Mouse (Mus musculus) brain, embryonic 14.5 days (tissue): ENCODE results near the gene Tcp11l2. TPM values are rescaled to one million over a fixed set of nuclear protein-coding genes. Genes with fewer than 3 reads are reported as not detected.

Experiments
- DNase-seq: peaks from one replicate; pipeline ENCODE4 v3.0.0-alpha.2; 2011; ENCODE audit warnings: low read depth
- CTCF ChIP-seq: fragments of 200-500 bp; IDR thresholded peaks from 2 replicates; pipeline ENCODE4 v1.5.1; 2012; ENCODE audit warnings: inconsistent platforms, mild to moderate bottlenecking, moderate library complexity, borderline replicate concordance; ENCODE audit not compliant: insufficient read depth, insufficient read length; ENCODE audit errors: extremely low read depth
- POLR2A ChIP-seq: fragments of 200-500 bp; IDR thresholded peaks from 2 replicates; pipeline ENCODE4 v1.6.1; 2012; ENCODE audit warnings: mild to moderate bottlenecking, inconsistent platforms, borderline replicate concordance; ENCODE audit not compliant: poor library complexity, insufficient read depth, insufficient read length, severe bottlenecking; ENCODE audit errors: extremely low read depth
- polyA plus RNA-seq: library from polyadenylated mRNA; depleted of rRNA; stranded (reverse); fragments of >200 nt; gene quantifications from 2 replicates; pipeline ENCODE4 v1.2.3, GENCODE M21; 2012; rRNA removed

Gene Tcp11l2
- polyA plus RNA-seq, result 15.6 and 18.8 TPM in 2 replicates

DNA sequence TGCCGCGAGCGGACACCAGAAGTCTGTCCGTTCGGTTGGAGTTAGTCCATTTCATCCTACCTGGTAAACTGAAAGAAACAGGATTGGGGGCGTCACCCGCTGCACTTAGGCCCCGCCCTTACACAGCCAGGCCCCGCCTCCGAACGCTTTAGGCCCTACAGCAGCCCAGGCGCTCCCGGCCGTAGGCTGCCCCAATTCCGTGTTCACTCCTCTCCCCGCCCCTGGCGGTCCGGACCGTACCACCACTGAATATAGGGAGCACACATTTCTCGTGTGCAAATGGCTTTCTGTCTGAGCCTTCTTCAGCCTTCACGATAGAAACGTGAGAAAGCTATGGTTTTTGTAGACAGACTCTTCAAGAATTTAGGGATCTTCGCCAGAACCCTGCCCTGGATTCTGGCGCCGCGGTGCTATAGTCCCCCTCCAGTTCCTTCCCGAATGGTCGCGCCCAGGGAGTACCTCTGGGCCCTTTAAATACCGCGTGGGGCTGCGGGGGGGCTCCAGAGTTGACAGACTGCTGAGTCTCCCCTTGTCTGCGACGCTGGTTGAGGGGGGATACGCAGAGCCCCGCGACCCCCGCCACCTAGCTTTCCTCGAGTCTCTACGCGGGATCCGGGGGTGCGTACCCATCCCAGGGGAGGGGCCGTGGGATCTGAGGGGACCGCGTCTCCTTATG, at the start of gene Tcp11l2:
Gene Tcp11l2, plus strand, starts transcription at position 232 of the 676 bp plus-strand sequence.
- peak; percentile 97 for DNase-seq
- no peak for TF ChIP-seq POLR2A
- TF ChIP-seq CTCF, result no peak

DNA sequence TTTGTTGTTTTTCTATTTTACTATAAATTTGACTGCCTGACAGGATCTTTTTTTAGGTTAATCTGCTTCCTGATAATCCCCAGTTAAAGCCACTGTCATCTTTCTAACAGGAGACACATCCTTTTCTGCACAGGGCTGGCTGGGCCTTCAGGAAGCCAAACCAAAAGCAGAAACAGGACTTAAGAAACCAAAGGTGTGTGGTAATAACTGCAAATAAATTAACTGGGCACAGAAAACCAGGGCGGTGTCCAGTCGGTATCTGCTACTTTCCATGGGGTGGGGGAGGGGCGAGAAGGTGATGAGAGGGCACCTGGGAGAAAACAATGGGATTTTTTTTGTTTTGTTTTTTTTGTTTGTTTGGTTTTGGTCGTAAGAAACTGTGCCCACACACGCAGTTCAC, 49.4 kb upstream of the Tcp11l2 start:
- DNase-seq, result no peak
- no peak for TF ChIP-seq CTCF
- no peak for TF ChIP-seq POLR2A

DNA sequence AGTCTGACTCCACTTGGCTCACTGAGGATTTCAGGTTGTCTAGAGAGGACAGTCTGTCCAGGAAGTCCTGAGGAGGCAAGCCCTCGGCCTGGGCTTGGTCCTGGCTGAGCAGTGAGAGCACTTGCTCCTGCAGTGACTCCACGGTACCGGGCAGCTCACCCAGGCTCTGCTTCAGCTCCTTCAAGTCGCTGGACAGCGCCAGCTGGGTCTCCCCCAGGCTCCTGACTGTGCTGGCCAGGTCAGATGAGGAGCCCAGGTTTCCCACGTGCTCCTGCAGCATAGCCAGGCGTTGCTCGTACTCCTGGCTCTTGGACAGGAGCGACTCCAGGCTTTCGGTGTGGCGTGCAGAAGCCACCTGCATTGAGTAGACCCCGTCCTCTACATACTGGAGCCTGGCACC, 48.8 kb upstream of the Tcp11l2 start:
- TF ChIP-seq POLR2A, result no peak
- TF ChIP-seq CTCF, result no peak
- no peak for DNase-seq

- no peak for DNase-seq
- TF ChIP-seq POLR2A (no peak), CTCF (no peak)
Observed at GRCm38 (mm10) chr10:84530388-84530787, 46.0 kb upstream of the Tcp11l2 start.

DNA sequence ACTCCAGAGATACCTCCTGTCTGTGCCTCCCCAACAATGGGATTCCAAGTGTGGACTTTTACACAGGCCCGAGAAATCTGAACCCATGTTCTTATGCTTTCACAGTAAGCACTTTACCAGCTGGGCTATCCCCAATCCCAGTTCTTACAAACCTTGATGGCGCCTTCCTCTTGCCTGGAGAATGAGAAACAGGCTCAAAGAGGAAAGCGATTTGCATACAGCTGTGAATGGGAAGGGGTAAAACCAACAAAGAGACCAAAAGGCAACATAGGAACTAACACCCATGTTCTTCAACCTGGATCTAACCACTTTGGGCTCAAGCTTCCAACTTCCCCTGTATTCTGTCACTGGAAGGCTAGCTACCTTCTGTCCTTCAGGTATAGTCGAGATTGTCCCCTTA, 44.9 kb upstream of the Tcp11l2 start:
- TF ChIP-seq POLR2A (no peak), CTCF (no peak)
- peak; percentile 59 for DNase-seq

DNA sequence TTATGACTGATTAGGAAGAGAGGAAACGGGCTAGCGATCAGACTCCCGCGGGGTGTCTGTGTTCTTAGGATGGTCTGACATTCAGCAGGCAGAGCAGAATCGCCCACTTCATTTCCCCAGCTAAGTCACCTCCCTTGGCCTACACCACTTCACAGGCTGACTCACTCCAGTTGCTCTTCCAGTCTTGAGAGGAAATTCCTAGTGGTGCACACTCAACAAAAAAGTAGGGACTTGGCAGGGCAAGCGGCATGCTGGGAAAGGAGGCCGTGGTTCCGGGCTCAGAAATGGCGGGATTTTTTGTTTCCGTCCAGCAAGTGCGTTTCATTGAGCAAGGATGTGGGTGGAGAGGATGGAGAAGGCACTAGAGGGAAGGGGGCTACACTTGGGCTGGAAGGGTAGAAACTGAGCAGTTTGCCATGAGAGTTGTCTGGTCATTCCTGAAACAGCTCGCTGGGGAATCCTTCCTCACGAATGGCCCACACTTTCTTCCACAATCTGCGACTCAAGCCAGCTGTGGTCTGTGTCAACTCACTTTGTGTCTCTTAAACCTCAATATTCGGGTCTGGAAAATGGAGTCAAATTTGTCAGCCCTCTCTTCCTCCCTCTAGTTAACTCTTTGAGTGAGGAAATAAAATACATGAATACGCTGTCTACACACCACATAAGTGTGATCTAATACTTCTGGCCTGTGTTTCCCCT, 44.1 kb upstream of the Tcp11l2 start:
- peak; percentile 58 for DNase-seq
- TF ChIP-seq POLR2A, result no peak
- TF ChIP-seq CTCF, result no peak

DNA sequence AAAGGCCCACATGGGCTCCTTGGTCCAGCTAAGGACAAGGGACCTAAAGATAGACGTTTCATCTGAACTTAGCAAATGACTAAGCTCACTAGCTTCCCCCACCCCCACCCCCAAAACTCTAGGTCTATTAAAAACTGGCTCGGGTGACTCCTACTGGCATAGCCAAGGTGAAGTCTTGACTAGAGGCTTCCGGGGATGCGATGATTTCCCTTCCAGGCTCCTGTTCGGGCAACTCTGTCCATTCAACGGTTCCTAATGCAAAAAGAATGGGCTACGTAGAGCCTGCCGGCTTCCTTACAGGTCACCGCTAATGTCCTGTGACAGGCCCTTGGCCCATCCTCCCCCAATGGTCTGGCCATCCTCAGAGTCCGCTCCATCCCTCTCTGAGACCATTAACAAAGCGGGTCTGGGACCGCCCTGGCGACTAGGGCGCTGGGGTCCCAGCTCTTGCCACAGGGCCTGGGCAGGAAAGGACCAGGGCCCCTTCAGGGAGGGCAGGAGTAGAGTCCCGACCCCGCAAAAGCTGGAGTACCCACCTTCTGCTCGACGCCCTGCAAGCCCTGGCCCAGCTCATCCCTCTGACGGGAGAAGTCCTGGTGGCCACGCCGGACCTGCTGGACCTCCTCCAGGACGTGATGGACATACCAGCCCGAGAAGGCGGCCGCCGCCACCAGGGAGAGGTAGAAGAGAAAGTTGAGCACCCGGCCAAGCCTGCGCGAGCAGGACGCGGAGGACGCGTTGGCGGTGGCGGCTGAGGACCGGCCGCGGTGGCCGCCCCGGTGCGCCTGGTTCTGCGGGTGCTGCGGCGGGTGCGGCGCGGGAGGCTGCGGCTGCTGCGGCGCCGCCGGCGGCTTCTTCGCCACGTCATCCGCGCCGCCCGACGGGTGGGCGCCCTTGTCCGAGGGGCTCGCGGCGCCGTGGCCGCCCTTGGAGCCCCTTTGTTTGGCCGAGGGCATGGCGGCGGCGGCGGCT, 43.2 kb upstream of the Tcp11l2 start:
- no peak for TF ChIP-seq CTCF
- no peak for TF ChIP-seq POLR2A
- DNase-seq, result peak; percentile 65

GRCm38 (mm10) chr10:84533912-84534671, 42.3 kb upstream of the Tcp11l2 start, which contains the start of gene Ckap4:
TSS of gene Ckap4 (minus strand) at chr10:84534062.
- TF ChIP-seq CTCF, result no peak
- TF ChIP-seq POLR2A, result peak; percentile 89
- DNase-seq, result peak; percentile 89

DNA sequence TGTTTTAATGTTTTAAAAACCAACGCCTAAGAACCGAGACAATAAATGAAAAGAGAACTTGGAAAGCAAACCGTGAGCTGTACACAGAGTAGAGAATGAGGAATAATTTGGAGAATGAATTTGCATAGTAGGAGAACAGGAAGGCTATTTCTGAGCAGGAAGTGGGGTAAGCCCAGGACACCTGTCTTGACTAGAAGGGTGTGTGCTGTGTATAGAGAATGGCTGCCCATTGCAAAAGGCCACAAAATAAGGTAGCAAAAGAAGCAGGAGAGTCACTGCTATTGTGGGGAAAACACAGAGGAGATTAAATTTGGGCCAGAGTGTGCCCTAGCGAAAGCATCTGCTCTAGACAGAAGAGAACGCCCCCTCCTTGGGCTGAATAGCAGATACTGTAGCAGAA, 41.0 kb upstream of the Tcp11l2 start:
- no peak for DNase-seq
- TF ChIP-seq CTCF (no peak), POLR2A (no peak)

DNA sequence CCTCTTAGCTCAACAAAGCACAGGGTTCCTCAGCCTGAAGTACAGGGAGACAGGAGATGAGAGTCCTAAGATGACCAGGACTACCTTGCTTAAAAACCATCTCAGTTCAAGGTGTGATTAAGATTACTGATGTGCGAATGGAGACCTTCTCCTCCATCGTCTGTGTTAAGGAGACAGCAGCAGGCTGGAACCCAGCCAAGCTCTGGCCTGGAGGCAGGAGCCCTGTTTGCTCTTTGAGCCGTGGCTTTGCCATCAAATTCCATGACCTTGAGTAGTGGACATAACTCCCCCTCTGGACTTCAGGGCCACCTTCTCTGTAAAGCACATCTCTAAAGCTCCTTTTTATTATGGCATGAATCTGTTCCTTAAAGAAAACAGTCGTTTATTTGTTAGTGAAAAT, 40.6 kb upstream of the Tcp11l2 start:
- no peak for DNase-seq

More for the DNA sequence above, 40.6 kb upstream of the Tcp11l2 start:
- no peak for TF ChIP-seq CTCF
- no peak for TF ChIP-seq POLR2A
